Mouse (Mus musculus): ENCODE results near the gene Tm9sf4. TPM values are rescaled to one million over a fixed set of nuclear protein-coding genes. Genes with fewer than 3 reads are reported as not detected.

The Tm9sf4 gene
- polyA plus RNA-seq, 1 experiment from 2014 or later, result 77.9 TPM

DNA sequence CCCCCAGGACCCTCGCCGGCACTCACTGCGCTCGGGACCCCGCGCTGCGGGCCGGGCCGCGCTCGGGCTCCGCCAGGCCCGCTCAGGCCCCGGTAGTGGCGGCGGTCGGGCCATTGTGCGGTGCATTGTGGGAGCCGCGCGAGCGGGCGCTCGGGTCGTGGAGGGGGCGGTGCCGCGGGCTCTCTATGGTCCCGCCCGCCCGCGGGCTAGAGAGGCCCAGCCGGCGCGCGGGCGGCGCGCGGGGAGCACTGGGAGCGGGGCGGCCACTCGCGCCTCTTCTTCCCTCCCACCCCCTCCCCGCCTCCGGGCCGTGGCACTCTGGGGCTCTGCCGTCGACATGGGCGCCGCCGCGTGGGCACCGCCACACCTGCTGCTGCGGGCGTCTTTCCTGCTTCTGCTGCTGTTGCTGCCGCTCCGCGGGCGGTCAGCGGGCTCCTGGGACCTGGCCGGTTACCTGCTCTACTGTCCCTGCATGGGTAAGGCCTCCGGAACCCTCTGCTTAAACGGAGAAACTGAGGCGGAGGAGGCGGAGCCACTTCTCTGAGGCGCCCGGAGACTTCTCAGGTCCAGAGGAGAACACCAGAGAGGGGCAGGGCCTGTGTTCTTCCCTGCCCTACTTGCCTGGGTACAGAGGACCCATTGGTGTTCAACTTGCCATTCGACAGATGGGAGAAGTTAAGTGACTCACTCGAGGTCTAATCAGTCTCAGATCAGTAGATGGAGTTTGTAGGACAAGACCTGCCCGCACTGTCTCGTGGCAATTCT lies 80.3 kb downstream of the Tm9sf4 start, which contains the start of the genes Plagl2 and Pofut1:
Gene Plagl2 (minus strand): TSS at position 177 of the 765 bp plus-strand sequence.
Gene Pofut1 (plus strand): TSS at position 284 of the 765 bp plus-strand sequence.
- peaks cover 13% of the 10 kb centered on the region; the same call in 1 of the 2 replicates for H3K36me3 ChIP-seq
- H3K4me1 ChIP-seq, result peaks cover 24% of the 10 kb centered on the region

DNA sequence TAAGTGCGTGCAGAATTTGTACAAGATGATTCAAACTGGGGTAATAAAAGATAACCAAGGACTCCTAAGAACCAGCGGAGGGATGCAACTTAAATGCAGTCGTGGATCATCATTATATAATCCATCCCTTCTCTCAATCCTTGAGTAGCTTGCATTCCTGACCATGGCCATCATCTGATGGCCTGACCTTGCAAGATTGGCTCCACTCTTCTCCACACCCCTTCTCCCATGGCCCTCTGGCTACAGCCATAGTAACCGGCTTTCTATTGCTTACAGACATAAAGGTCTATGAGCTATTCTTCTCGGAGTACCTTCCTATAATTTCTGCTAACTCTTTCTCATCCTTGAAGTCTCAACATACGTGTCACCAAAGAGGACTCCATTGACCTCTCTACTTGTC lies 81.1 kb downstream of the Tm9sf4 start:
- peaks cover 24% of the 10 kb centered on the region for H3K4me1 ChIP-seq
- no peak overlapping the region for H3K27ac ChIP-seq

More for the DNA sequence above, 80.3 kb downstream of the Tm9sf4 start, which contains the start of the genes Plagl2 and Pofut1:
- Histone ChIP-seq H3K4me2 (replicated peaks) (peak within 1 kb of the TSS; percentile 94), H3K9ac (peak within 1 kb of the TSS; percentile 97), H3K27ac (peak within 1 kb of the TSS; percentile 80; the same call in 1 of the 2 replicates), H3K27me3 (replicated peaks) (no peaks in the 10 kb centered on the region), H3K9me3 (no peaks in the 10 kb centered on the region), H3K4me3 (peak within 1 kb of the TSS; percentile 98)
- peak; percentile 96 for ATAC-seq (ENCODE audit: low FRiP score, low read depth)
- under 1% methylated on average over 71 of the region's 72 CpGs for WGBS

GRCm38 (mm10) chr2:153249751-153250150 lies 88.6 kb downstream of the Tm9sf4 start:
- H3K9ac ChIP-seq, result no peak overlapping the region
- no peak for ATAC-seq (ENCODE audit: low FRiP score, low read depth)
- no peak overlapping the region for H3K27ac ChIP-seq
- H3K4me2 ChIP-seq (replicated peaks), result no peak overlapping the region
- H3K4me3 ChIP-seq, result no peak overlapping the region
- no peaks in the 10 kb centered on the region for H3K27me3 ChIP-seq (replicated peaks)
- 92% methylated on average over 5 of the region's 5 CpGs for WGBS
- H3K36me3 ChIP-seq, result peaks cover 46% of the 10 kb centered on the region
- no peaks in the 10 kb centered on the region for H3K9me3 ChIP-seq
- H3K4me1 ChIP-seq, result no peaks in the 10 kb centered on the region

More for the DNA sequence above, 81.1 kb downstream of the Tm9sf4 start:
- Histone ChIP-seq H3K9me3 (no peaks in the 10 kb centered on the region), H3K27me3 (replicated peaks) (no peaks in the 10 kb centered on the region), H3K4me2 (replicated peaks) (peak overlapping the region; percentile 94), H3K36me3 (peaks cover 10% of the 10 kb centered on the region; the same call in 1 of the 2 replicates), H3K4me3 (peak overlapping the region; percentile 98), H3K9ac (peak overlapping the region; percentile 97; the same call in 1 of the 2 replicates)
- 69% methylated on average over 6 of the region's 6 CpGs for WGBS
- ATAC-seq (ENCODE audit: low FRiP score, low read depth), result no peak

DNA sequence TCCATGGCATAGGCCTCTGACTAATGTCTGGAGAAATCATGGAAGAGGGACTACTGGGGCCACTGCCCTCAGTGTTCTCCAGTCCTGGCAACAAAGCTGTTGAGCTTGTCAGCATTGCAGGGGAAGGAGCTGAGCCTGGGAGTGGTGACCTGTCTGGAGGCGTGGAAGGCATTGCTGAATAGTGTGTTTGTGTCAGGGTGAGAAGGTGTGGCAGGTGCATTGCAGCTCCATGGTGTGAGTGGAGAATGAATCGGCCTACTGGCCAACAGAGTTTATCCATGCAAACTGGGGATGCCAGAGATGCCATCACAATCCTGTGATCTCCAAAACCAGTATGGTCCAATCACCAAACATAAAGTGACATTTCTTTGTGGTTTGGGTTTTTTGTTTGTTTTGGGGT lies 95.5 kb downstream of the Tm9sf4 start:
- Histone ChIP-seq H3K27ac (no peak overlapping the region), H3K27me3 (replicated peaks) (no peaks in the 10 kb centered on the region), H3K36me3 (peaks cover 24% of the 10 kb centered on the region), H3K4me2 (replicated peaks) (no peak overlapping the region), H3K4me3 (no peak overlapping the region), H3K4me1 (no peaks in the 10 kb centered on the region), H3K9me3 (no peaks in the 10 kb centered on the region), H3K9ac (no peak overlapping the region)
- ATAC-seq (ENCODE audit: low FRiP score, low read depth), result no peak
- 94% methylated on average over 2 of the region's 2 CpGs for WGBS

DNA sequence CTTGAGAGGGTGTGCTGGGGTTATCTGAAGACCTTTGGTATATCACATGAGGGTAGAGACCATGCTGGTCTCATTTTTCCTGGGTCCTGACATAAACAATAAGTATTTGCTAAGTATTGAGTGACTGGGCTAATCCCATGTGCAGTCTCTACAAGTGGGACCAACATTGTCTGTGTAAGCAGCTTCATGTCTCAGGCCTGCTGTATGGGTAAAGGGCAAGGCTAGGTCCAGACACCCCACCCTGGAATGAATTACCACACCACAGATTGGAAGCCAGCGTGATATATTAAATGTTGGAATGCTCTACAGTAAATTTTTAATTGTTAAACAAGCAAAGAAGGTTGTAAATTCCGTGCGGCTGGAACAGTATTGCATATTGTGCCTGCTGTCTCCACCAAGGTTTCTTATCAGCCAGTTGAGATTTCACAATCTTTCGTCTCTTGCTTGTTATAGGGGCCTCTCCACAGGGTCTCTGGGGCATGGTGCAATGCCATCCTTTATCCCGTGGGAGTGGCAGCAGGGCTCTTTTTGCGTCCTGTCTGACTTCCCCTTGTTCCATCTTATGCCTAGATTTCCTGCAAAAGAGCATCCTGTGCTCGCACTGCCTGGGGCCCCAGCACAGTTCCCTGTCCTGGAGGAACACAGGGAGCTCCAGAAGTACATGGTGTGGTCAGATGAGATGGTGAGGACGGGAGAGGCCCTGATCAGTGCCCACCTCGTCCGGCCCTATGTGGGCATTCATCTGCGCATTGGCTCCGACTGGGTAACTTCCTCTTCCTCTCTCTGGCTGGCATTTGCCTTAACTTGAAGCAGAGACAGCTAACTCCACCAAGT lies 98.1 kb downstream of the Tm9sf4 start:
- 87% methylated on average over 12 of the region's 12 CpGs for WGBS
- Histone ChIP-seq H3K9me3 (no peaks in the 10 kb centered on the region), H3K9ac (no peak overlapping the region), H3K4me3 (no peak overlapping the region), H3K36me3 (peaks cover 37% of the 10 kb centered on the region), H3K4me1 (no peaks in the 10 kb centered on the region), H3K4me2 (replicated peaks) (no peak overlapping the region), H3K27me3 (replicated peaks) (no peaks in the 10 kb centered on the region), H3K27ac (no peak overlapping the region)
- ATAC-seq (ENCODE audit: low FRiP score, low read depth), result no peak

Other genes starting within 250 kb of the Tm9sf4 start
- gene Mylk2, start 250.0 kb upstream of the Tm9sf4 start, polyA plus RNA-seq (2016; fragmentation: Nextera tagmentation; extraction: Ambion mirVana), result not detected in 2 replicates
- gene Foxs1, start 228.1 kb upstream of the Tm9sf4 start, polyA plus RNA-seq (2016; fragmentation: Nextera tagmentation; extraction: Ambion mirVana), result 2.0 and 2.4 TPM in 2 replicates
- gene Dusp15, start 209.6 kb upstream of the Tm9sf4 start, polyA plus RNA-seq (2016; fragmentation: Nextera tagmentation; extraction: Ambion mirVana), result 3.1 and 4.9 TPM in 2 replicates
- 1.8 and 2.6 TPM in 2 replicates for gene Ttll9, start 198.8 kb upstream of the Tm9sf4 start, polyA plus RNA-seq (2016; fragmentation: Nextera tagmentation; extraction: Ambion mirVana)
- 159 and 182 TPM in 2 replicates for gene Pdrg1, start 145.9 kb upstream of the Tm9sf4 start, polyA plus RNA-seq (2016; fragmentation: Nextera tagmentation; extraction: Ambion mirVana)
- 2.6 and 2.9 TPM in 2 replicates for gene Xkr7, start 129.5 kb upstream of the Tm9sf4 start, polyA plus RNA-seq (2016; fragmentation: Nextera tagmentation; extraction: Ambion mirVana)
- 2.5 and 3.3 TPM in 2 replicates for gene Ccm2l, start 95.3 kb upstream of the Tm9sf4 start, polyA plus RNA-seq (2016; fragmentation: Nextera tagmentation; extraction: Ambion mirVana)
- gene Hck, start 52.8 kb upstream of the Tm9sf4 start, polyA plus RNA-seq (2016; fragmentation: Nextera tagmentation; extraction: Ambion mirVana), result 2.5 and 2.6 TPM in 2 replicates
- gene Tspyl3, start 64.1 kb downstream of the Tm9sf4 start, polyA plus RNA-seq (2016; fragmentation: Nextera tagmentation; extraction: Ambion mirVana), result 11.0 and 12.5 TPM in 2 replicates
- 11.8 and 16.6 TPM in 2 replicates for gene Plagl2, start 80.1 kb downstream of the Tm9sf4 start, polyA plus RNA-seq (2016; fragmentation: Nextera tagmentation; extraction: Ambion mirVana)
- 4.9 and 5.7 TPM in 2 replicates for gene Pofut1, start 80.2 kb downstream of the Tm9sf4 start, polyA plus RNA-seq (2016; fragmentation: Nextera tagmentation; extraction: Ambion mirVana)
- gene Kif3b, start 130.1 kb downstream of the Tm9sf4 start, polyA plus RNA-seq (2016; fragmentation: Nextera tagmentation; extraction: Ambion mirVana), result 12.6 and 14.4 TPM in 2 replicates
- 21.1 and 21.8 TPM in 2 replicates for gene Asxl1, start 184.5 kb downstream of the Tm9sf4 start, polyA plus RNA-seq (2016; fragmentation: Nextera tagmentation; extraction: Ambion mirVana)